Mouse (Mus musculus): ENCODE measurements at regions not wholly inside any gene's neighbourhood (a gene's known extent, or its start where the extent isn't known, plus 50 kb on each side); places are given as distances from the start of the nearest gene placed in this dataset.

- Histone ChIP-seq H3K27ac (ENCODE audit: control insufficient read depth, insufficient read depth, low read length) (no peak overlapping the region), H3K36me3 (ENCODE audit: control insufficient read depth, insufficient read depth, low read length) (no peaks in the 10 kb centered on the region), H3K27me3 (ENCODE audit: control insufficient read depth, insufficient read depth, low read length) (no peaks in the 10 kb centered on the region), H3K4me1 (replicated peaks; ENCODE audit: control insufficient read depth, insufficient read depth, low read length) (no peaks in the 10 kb centered on the region), H3K4me3 (ENCODE audit: control insufficient read depth, insufficient read depth, low read length) (no peak overlapping the region)
- DNase-seq: no peak
- TF ChIP-seq POLR2A (IDR thresholded peaks at IDR 0.05; ENCODE audit: control insufficient read depth, extremely low read depth, insufficient read depth, low read length, poor library complexity) (no peak), CTCF (IDR thresholded peaks at IDR 0.05; ENCODE audit: borderline replicate concordance, control insufficient read depth, extremely low read depth, insufficient read depth, low read length, poor library complexity) (no peak)
Observed at GRCm38 (mm10) chr2:101083813-101084212, 540.7 kb upstream of the Rag2 start.

DNA sequence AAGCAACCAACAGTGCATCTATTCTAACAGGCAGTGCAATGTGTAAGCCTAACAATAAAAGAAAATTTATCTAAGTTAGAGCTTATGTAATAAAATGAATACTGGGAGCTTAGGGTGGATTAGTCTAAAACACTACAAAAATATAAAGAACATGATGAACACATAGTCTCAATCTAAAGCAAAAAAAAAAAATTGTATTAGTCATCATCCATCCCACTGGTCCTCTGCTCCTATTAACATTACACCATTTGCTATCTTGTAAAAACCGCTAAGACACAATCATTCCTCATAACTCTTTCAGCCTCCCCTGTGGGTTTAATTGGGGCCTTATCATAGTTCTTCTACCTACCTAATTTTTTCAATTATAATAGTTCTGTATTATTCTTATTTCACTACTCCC lies 539.9 kb upstream of the Rag2 start:
- Histone ChIP-seq H3K4me1 (replicated peaks; ENCODE audit: control insufficient read depth, insufficient read depth, low read length) (no peaks in the 10 kb centered on the region), H3K27ac (ENCODE audit: control insufficient read depth, insufficient read depth, low read length) (no peak overlapping the region), H3K4me3 (ENCODE audit: control insufficient read depth, insufficient read depth, low read length) (no peak overlapping the region), H3K27me3 (ENCODE audit: control insufficient read depth, insufficient read depth, low read length) (no peaks in the 10 kb centered on the region), H3K36me3 (ENCODE audit: control insufficient read depth, insufficient read depth, low read length) (no peaks in the 10 kb centered on the region)
- TF ChIP-seq CTCF (IDR thresholded peaks at IDR 0.05; ENCODE audit: borderline replicate concordance, control insufficient read depth, extremely low read depth, insufficient read depth, low read length, poor library complexity) (no peak), POLR2A (IDR thresholded peaks at IDR 0.05; ENCODE audit: control insufficient read depth, extremely low read depth, insufficient read depth, low read length, poor library complexity) (no peak)
- 91% methylated on average over 1 of the region's 1 CpGs for WGBS
- no peak for DNase-seq

DNA sequence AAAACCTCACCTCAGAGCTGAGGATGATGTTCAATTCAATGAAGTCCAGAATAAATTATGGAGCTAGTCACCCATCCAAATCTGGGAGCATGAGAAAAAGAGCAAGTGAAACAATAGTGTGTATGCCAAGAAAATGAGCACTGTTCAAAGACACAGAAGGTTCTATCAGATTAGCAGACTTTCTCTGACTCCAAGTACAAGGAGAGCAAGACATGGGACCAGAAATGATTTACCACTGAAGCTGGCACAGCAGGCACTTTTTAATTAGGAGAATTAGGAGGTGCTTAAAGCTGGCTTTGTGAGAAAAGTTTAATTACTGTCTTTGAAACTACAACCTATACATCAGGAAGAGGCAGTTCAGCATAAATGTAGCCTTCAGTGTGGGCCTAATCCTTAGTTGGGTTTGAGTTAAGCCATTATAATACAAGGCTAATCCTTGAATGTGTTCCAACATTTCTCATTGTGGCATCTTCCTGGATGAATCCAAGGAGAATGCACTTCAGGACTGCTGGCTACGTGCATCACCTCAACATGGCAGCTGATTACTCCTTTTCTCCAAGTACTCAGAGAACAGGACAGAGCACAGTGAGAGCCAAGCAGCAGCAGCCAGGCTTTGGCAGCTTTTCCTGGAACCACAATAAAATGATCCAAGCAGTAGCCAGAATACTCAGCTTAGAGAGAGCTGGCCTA lies 517.2 kb upstream of the Rag2 start:
- Histone ChIP-seq H3K36me3 (ENCODE audit: control insufficient read depth, insufficient read depth, low read length) (no peaks in the 10 kb centered on the region), H3K27ac (ENCODE audit: control insufficient read depth, insufficient read depth, low read length) (no peak overlapping the region), H3K27me3 (ENCODE audit: control insufficient read depth, insufficient read depth, low read length) (no peaks in the 10 kb centered on the region), H3K4me1 (replicated peaks; ENCODE audit: control insufficient read depth, insufficient read depth, low read length) (no peaks in the 10 kb centered on the region), H3K4me3 (ENCODE audit: control insufficient read depth, insufficient read depth, low read length) (no peak overlapping the region)
- DNase-seq: no peak
- WGBS: 91% methylated on average over 1 of the region's 1 CpGs
- TF ChIP-seq POLR2A (IDR thresholded peaks at IDR 0.05; ENCODE audit: control insufficient read depth, extremely low read depth, insufficient read depth, low read length, poor library complexity) (no peak), CTCF (IDR thresholded peaks at IDR 0.05; ENCODE audit: borderline replicate concordance, control insufficient read depth, extremely low read depth, insufficient read depth, low read length, poor library complexity) (no peak)

GRCm38 (mm10) chr2:101136867-101137266 lies 487.7 kb upstream of the Rag2 start:
- DNase-seq: no peak
- TF ChIP-seq CTCF (IDR thresholded peaks at IDR 0.05; ENCODE audit: borderline replicate concordance, control insufficient read depth, extremely low read depth, insufficient read depth, low read length, poor library complexity) (no peak), POLR2A (IDR thresholded peaks at IDR 0.05; ENCODE audit: control insufficient read depth, extremely low read depth, insufficient read depth, low read length, poor library complexity) (no peak)
- Histone ChIP-seq H3K27ac (ENCODE audit: control insufficient read depth, insufficient read depth, low read length) (no peak overlapping the region), H3K36me3 (ENCODE audit: control insufficient read depth, insufficient read depth, low read length) (no peaks in the 10 kb centered on the region), H3K4me3 (ENCODE audit: control insufficient read depth, insufficient read depth, low read length) (no peak overlapping the region), H3K27me3 (ENCODE audit: control insufficient read depth, insufficient read depth, low read length) (no peaks in the 10 kb centered on the region), H3K4me1 (replicated peaks; ENCODE audit: control insufficient read depth, insufficient read depth, low read length) (no peaks in the 10 kb centered on the region)
- 21% methylated on average over 1 of the region's 1 CpGs for WGBS

DNA sequence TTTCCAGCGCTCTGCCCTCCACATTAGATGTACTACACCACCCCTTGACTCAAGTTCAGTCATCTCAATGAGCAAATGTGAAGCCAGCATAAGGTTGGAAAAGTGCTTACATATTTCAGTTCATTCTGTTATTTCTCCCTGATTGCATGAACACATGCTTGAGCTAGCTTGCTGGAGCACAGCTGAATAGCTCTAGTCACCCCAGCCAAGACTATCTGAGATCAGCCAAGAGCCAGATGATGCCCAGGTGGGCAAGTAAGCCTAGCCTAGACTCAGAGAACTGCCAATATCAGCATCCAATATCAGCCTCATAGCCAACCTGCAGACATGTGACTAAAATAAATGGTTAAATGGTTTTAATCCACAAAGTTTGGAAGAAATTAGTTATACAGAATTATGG lies 484.6 kb upstream of the Rag2 start:
- no peak for TF ChIP-seq POLR2A (IDR thresholded peaks at IDR 0.05; ENCODE audit: control insufficient read depth, extremely low read depth, insufficient read depth, low read length, poor library complexity)
- no peak for TF ChIP-seq CTCF (IDR thresholded peaks at IDR 0.05; ENCODE audit: borderline replicate concordance, control insufficient read depth, extremely low read depth, insufficient read depth, low read length, poor library complexity)
- H3K27ac ChIP-seq (ENCODE audit: control insufficient read depth, insufficient read depth, low read length): no peak overlapping the region
- no peaks in the 10 kb centered on the region for H3K27me3 ChIP-seq (ENCODE audit: control insufficient read depth, insufficient read depth, low read length)
- H3K4me3 ChIP-seq (ENCODE audit: control insufficient read depth, insufficient read depth, low read length): no peak overlapping the region
- DNase-seq: no peak
- H3K4me1 ChIP-seq (replicated peaks; ENCODE audit: control insufficient read depth, insufficient read depth, low read length): no peaks in the 10 kb centered on the region
- WGBS: 98% methylated on average over 1 of the region's 1 CpGs
- no peaks in the 10 kb centered on the region for H3K36me3 ChIP-seq (ENCODE audit: control insufficient read depth, insufficient read depth, low read length)

DNA sequence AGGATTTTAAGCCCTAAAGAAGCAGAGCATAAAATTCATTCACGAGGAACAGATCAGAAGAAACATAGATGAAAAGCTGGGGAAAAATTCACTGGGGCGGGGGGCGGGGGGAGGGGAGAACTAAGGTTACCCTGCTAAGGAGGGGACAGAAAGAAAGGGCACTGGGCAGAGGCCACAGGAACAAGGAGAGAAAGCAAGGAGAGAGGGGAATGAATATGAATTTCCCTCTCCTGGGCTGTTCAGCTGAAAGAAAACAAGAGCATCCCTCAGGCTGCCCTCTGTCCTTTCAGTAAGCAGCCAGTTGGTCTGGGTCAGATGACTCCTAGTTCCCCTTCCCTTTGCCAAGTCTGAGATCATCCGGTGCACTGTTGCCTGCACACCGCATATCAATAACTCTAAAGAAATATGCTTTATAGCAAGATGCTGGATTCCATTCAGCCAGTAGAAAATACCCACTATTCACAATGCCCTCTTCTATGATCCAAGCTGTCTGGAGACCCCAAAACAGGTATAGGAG lies 467.7 kb upstream of the Rag2 start:
- Histone ChIP-seq H3K4me1 (replicated peaks; ENCODE audit: control insufficient read depth, insufficient read depth, low read length) (no peaks in the 10 kb centered on the region), H3K4me3 (ENCODE audit: control insufficient read depth, insufficient read depth, low read length) (no peak overlapping the region), H3K27ac (ENCODE audit: control insufficient read depth, insufficient read depth, low read length) (no peak overlapping the region), H3K36me3 (ENCODE audit: control insufficient read depth, insufficient read depth, low read length) (no peaks in the 10 kb centered on the region), H3K27me3 (ENCODE audit: control insufficient read depth, insufficient read depth, low read length) (no peaks in the 10 kb centered on the region)
- no peak for DNase-seq
- TF ChIP-seq CTCF (IDR thresholded peaks at IDR 0.05; ENCODE audit: borderline replicate concordance, control insufficient read depth, extremely low read depth, insufficient read depth, low read length, poor library complexity) (no peak), POLR2A (IDR thresholded peaks at IDR 0.05; ENCODE audit: control insufficient read depth, extremely low read depth, insufficient read depth, low read length, poor library complexity) (no peak)
- 88% methylated on average over 5 of the region's 5 CpGs for WGBS

DNA sequence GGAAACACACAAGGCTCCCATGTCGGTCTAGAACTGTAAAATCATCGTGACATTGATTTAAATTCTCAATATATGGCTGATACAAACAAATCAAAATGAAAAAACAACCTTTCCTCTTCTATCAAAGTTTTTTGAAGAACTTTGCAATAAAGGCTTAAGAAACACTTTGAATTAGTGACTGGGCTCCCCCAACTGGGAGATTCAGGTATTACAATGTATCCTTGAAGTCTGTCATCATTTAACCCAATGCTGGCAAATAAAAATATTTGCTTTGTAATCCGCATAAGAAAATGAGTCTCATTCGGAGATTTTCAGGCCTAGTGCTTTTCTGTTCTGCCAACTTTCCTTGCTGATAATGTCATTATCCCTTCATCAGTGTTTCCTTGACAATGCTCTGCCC lies 465.2 kb upstream of the Rag2 start:
- Histone ChIP-seq H3K36me3 (ENCODE audit: control insufficient read depth, insufficient read depth, low read length) (no peaks in the 10 kb centered on the region), H3K27me3 (ENCODE audit: control insufficient read depth, insufficient read depth, low read length) (no peaks in the 10 kb centered on the region), H3K27ac (ENCODE audit: control insufficient read depth, insufficient read depth, low read length) (no peak overlapping the region), H3K4me1 (replicated peaks; ENCODE audit: control insufficient read depth, insufficient read depth, low read length) (no peaks in the 10 kb centered on the region), H3K4me3 (ENCODE audit: control insufficient read depth, insufficient read depth, low read length) (no peak overlapping the region)
- TF ChIP-seq POLR2A (IDR thresholded peaks at IDR 0.05; ENCODE audit: control insufficient read depth, extremely low read depth, insufficient read depth, low read length, poor library complexity) (no peak), CTCF (IDR thresholded peaks at IDR 0.05; ENCODE audit: borderline replicate concordance, control insufficient read depth, extremely low read depth, insufficient read depth, low read length, poor library complexity) (no peak)
- 35% methylated on average over 4 of the region's 4 CpGs for WGBS
- DNase-seq: no peak
